Mouse (Mus musculus): Measurements from ENCODE around the gene Rxrb. TPM values are rescaled to one million over a fixed set of nuclear protein-coding genes. Genes with fewer than 3 reads are reported as not detected.

Gene Rxrb
- total RNA-seq, 2 experiments from 2014 or later = 81.7 to 86.7 TPM

Small RNA genes within 50 kb of the gene (microRNA-seq; reads per million reads assigned to microRNA genes)
- 0 reads per million in 2 experiments for gene Mir219a-1
- 0 reads per million in 2 experiments for gene Mir219c

Other genes starting within 250 kb of the Rxrb start
- 1 to 10 TPM; 5.5 to 6.6 TPM for gene Angptl4, start 250.0 kb upstream of the Rxrb start, total RNA-seq (2021)
- gene Kank3, start 221.3 kb upstream of the Rxrb start, total RNA-seq (2021) = 10 to 100 TPM; 36.2 to 41.2 TPM
- 100 to 1,000 TPM; 681 to 713 TPM for gene Rps28, start 207.2 kb upstream of the Rxrb start, total RNA-seq (2021)
- gene Ndufa7, start 207.2 kb upstream of the Rxrb start, total RNA-seq (2021) = 100 to 1,000 TPM; 229 to 243 TPM
- gene Cd320, start 188.7 kb upstream of the Rxrb start, total RNA-seq (2021) = 10 to 100 TPM; 29.3 to 31.9 TPM
- gene Gm7029, start 158.0 kb upstream of the Rxrb start, total RNA-seq (2021) = not detected
- 1 to 10 TPM; 3.1 to 3.7 TPM for gene Kifc1, start 141.2 kb upstream of the Rxrb start, total RNA-seq (2021)
- not detected for gene Platr17, start 126.7 kb upstream of the Rxrb start, total RNA-seq (2021)
- 10 to 100 TPM; 25.4 to 29.3 TPM for gene Daxx, start 122.4 kb upstream of the Rxrb start, total RNA-seq (2021)
- 10 to 100 TPM; 23.3 to 35.7 TPM for gene Tapbp, start 115.9 kb upstream of the Rxrb start, total RNA-seq (2021)
- 10 to 100 TPM; 29.7 to 35.2 TPM for gene Zbtb22, start 115.9 kb upstream of the Rxrb start, total RNA-seq (2021)
- gene Rgl2, start 102.3 kb upstream of the Rxrb start, total RNA-seq (2021) = 10 to 100 TPM; 65.1 to 68.3 TPM
- 10 to 100 TPM; 88.3 to 99.4 TPM for gene Pfdn6, start 91.5 kb upstream of the Rxrb start, total RNA-seq (2021)
- gene Wdr46, start 91.2 kb upstream of the Rxrb start, total RNA-seq (2021) = 10 to 100 TPM; 14.1 to 17.2 TPM
- 1 to 10 TPM; 5.6 to 8.1 TPM for gene B3galt4, start 80.3 kb upstream of the Rxrb start, total RNA-seq (2021)
- gene Vps52, start 76.0 kb upstream of the Rxrb start, total RNA-seq (2021) = 10 to 100 TPM; 80.3 to 83.6 TPM
- gene Rps18, start 75.8 kb upstream of the Rxrb start, total RNA-seq (2021) = 100 to 1,000 TPM; 325 to 332 TPM
- 10 to 100 TPM; 10.3 to 13.6 TPM for gene H2-K1, start 31.5 kb upstream of the Rxrb start, total RNA-seq (2021)
- gene Ring1, start 7.1 kb upstream of the Rxrb start, total RNA-seq (2021) = 10 to 100 TPM; 25.3 to 30.8 TPM
- gene H2-Ke6, start 3.8 kb upstream of the Rxrb start, total RNA-seq (2021) = 10 to 100 TPM; 27.7 to 30.1 TPM
- 10 to 100 TPM; 95.3 to 99.9 TPM for gene Slc39a7, start 130 bp upstream of the Rxrb start, total RNA-seq (2021)
- gene Col11a2, start 7.6 kb downstream of the Rxrb start, total RNA-seq (2021) = 10 to 100 TPM; 16.6 to 22.6 TPM
- under 1 TPM in 1 of 2 experiments, not detected in 1; 0.32 TPM for gene H2-Oa, start 60.5 kb downstream of the Rxrb start, total RNA-seq (2021)
- 10 to 100 TPM; 25.8 to 29.1 TPM for gene H2-DMa, start 87.7 kb downstream of the Rxrb start, total RNA-seq (2021)
- gene Brd2, start 90.8 kb downstream of the Rxrb start, total RNA-seq (2021) = 100 to 1,000 TPM; 231 to 249 TPM
- 1 to 10 TPM; 1.0 to 1.1 TPM for gene H2-DMb2, start 111.5 kb downstream of the Rxrb start, total RNA-seq (2021)
- gene H2-DMb1, start 121.3 kb downstream of the Rxrb start, total RNA-seq (2021) = 1 to 10 TPM; 1.1 to 1.6 TPM
- 1 to 10 TPM; 2.1 to 2.8 TPM for gene Tap1, start 155.7 kb downstream of the Rxrb start, total RNA-seq (2021)
- 1 to 10 TPM; 1.8 to 2.2 TPM for gene Psmb9, start 156.0 kb downstream of the Rxrb start, total RNA-seq (2021)
- 1 to 10 TPM; 2.6 to 2.7 TPM for gene Psmb8, start 165.9 kb downstream of the Rxrb start, total RNA-seq (2021)
- 1 to 10 TPM; 3.1 to 5.0 TPM for gene Tap2, start 171.7 kb downstream of the Rxrb start, total RNA-seq (2021)
- gene H2-Ob, start 207.1 kb downstream of the Rxrb start, total RNA-seq (2021) = under 1 TPM in 1 of 2 experiments, not detected in 1; 0.15 TPM
- 1 to 10 TPM; 1.1 to 2.1 TPM for gene H2-Ab1, start 225.9 kb downstream of the Rxrb start, total RNA-seq (2021)